Mouse (Mus musculus) T-helper 1 cell (primary cell): ENCODE results near the gene Olfr564.

Experiments used
- in situ Hi-C: fragments of 300-600 bp; cut with MboI, MseI; formaldehyde crosslinking; loops from one replicate; pipeline ENCODE4 v1.15.1; 2025; ENCODE audit warnings: high pct_unique_total_duplicates

The Olfr564 gene

GRCm38 (mm10) chr7:102803180-102803579 is at the start of gene Olfr564:
Gene Olfr564 (plus strand): TSS chr7:102803480.
- in situ Hi-C loops: no loop called here

- in situ Hi-C loops: no loop called here
These were observed 44.0 kb upstream of the Olfr564 start, which contains the start of the genes Olfr560 and Olfr78 for GRCm38 (mm10) chr7:102759266-102759665. Gene Olfr560 (minus strand): TSS chr7:102759366. Gene Olfr78 (minus strand): TSS chr7:102759471.

- in situ Hi-C loops: no loop called here
These were observed 32.4 kb upstream of the Olfr564 start, which contains the start of gene Olfr561 for GRCm38 (mm10) chr7:102770921-102771320. Gene Olfr561 (plus strand): TSS chr7:102771221.
